Mouse (Mus musculus) cerebellum, postnatal 10 days (tissue): ENCODE measurements around the gene Map7d1.
A peak's percentile ranks its signal among the peaks of the same experiment; 100 is the strongest.

Experiments
- DNase-seq, 2 experiments: peaks; one replicate each; pipeline ENCODE4 v3.0.0; 2021; ENCODE audit warnings: mixed read lengths in 2 of 2

The Map7d1 gene

DNA sequence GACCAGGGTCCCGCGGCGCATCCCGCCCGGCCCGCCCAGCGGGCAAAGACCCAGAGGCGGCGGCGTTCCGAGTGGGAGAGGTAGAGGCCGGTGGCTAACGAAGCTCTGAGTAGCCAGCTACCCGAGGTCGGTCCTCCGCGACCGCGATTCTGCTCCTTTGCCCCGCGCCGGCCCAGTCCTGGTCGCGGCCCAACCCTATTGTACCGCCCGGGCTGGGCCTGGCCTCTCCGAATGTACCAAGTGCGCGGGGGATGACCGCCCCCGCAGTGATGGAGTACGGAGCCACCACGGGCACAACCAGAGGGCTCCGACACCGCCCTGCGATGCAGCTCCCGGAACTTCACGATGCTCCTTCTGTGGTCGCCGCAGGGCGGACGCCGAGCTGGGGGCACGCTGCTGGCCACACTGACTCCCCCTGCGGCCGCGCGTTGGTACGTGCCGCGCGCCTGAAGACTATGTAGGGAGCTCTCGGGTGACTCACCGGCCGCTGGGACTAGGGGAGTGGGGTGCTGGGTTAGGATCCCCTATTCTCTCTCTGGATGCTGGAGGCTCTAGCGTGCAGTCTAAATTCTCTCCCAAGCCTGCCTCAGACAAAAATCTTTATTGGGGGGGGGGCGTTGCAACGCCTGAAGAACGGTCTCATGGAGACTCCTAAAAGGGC is at the start of gene Map7d1:
Gene Map7d1 (minus strand): TSS at position 213 of the 661 bp plus-strand sequence.
- peak; percentile 93 for DNase-seq

DNA sequence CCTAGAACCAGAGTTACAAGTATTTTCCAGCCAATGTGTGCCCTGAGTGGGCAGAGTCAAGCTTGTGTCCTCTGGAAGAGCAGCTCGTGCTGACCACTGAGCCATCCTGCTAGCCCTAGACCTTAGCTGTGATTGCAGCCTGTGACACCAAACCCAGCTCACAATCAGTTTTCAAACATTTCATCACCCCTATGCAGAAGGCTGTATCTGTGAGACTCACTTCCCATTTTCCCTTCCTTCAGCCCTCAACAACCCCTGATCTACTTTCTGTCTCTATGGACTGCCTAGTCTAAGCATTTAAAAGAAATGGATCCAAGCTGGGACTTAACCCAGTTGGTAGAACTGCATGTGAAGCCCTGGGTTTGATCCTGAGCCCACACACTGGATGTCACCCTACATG is 49.3 kb upstream of the Map7d1 start:
- DNase-seq = no peak

DNA sequence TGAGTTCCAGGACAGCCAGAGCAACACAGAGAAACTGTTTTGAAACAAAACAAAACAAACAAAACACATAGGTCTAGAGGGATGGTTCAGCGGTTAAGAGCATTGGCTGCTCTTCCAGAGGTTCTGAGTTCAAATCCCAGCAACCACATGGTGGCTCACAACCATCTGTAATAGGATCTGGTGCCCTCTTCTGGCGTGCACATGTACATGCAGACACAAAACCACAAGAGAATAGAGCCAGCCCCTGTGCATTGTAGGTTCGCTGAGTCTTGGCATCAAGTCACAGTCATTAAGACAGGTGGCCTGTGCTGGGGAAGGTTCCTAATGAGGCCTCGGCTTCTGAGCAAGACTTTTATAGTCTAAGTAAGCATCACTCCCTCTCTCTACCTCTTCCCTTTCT is 47.7 kb upstream of the Map7d1 start:
- DNase-seq = no peak

GRCm38 (mm10) chr4:126301584-126302309 is 45.6 kb upstream of the Map7d1 start:
- DNase-seq = peak; percentile 51 to 53

DNA sequence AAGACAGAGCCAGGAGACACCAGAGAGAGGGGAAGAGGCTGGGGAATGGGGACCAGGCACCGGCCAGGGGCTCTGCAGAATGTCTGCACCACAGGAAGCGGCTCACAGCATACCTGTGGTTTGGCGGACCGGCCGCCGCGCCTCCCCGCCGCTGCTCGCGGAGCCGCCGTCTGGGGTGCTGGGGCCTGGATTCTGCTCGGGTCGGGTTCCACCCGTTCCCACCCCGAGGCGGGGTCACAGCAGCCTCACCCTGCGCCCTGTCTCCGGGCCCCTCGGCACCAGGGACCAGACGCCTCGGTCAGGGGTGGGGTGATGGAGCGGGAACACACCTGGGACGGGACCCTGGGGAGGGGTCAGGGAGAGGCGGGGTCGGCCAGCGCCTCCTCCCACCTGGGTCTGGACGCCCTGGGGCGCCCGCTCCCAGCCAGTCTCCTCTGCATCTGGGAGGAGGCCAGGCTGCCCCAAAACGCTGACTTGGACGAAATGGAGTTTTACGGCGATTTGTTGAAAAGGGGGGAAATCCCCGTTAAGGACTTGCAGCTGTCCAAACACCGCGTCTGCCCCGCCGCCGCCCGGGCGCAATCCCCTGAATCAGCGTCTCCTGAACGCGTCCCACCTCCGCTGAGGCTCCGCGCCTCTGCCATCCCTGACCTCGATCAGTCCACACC is 44.9 kb upstream of the Map7d1 start:
- peak in 1 of 2 experiments; percentile 30 for DNase-seq

GRCm38 (mm10) chr4:126296617-126297101 is 40.5 kb upstream of the Map7d1 start:
- DNase-seq = peak; percentile 77 to 80

DNA sequence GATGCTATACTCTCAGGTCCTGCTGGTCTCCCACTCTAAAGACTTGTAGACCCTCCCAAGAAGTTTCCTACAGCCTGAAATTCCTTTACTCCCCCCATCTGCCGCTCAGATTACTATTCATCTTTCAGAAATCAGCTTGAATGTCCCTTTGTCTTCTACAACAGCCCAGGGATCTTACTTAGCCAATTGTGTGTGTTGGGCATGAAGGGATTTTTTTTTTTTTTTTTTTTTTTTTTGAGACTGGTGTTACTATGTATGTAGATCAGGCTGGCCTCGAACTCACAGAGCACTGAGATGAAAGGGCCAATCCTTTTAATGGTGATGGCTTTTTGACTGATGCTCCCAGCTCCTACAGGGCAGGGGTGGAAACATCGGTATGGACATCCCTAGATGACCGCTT is 39.8 kb upstream of the Map7d1 start:
- DNase-seq = no peak

DNA sequence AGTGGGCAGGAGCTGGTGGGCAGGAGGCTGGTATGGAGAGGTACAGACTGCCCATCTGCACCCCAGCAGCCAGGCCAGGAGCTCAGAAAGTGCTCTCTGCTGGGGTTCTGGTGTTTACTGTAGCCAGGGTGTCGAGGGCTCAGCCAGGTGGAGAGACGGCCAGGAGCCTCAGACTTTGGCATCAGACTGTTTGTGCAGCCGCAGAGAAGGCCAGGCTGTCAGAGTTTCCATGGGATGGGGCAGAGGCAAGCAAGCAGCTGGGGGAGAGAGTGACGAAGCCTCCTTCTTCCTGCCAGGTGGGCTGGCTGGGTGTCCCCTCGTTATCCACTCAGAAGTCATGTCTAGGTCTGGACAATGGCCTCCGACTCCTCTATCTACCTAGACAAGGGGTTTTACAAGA is 39.0 kb upstream of the Map7d1 start:
- peak in 1 of 2 experiments; percentile 52 for DNase-seq

DNA sequence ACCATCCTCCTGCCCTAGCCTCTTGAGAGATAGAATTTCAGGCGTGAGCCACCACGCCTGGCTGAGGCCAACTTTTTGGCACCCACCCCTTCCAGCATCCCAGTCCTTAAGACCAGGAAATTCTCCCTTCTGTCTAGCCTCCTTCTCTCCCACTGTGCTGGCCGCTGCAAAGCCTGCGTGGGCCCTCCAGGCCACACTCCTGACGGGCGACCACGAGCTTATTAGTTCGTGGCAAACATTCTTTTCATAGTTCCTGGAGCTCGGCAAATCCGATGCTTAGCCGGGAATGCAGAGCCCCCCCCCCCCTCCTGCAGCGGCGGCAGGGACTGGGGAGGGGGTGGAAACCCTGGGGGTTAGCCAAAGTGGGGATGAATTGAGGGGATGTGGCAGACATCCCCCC is 35.1 kb upstream of the Map7d1 start:
- no peak for DNase-seq

- no peak for DNase-seq
Measured at GRCm38 (mm10) chr4:126290314-126290713, 34.2 kb upstream of the Map7d1 start.

DNA sequence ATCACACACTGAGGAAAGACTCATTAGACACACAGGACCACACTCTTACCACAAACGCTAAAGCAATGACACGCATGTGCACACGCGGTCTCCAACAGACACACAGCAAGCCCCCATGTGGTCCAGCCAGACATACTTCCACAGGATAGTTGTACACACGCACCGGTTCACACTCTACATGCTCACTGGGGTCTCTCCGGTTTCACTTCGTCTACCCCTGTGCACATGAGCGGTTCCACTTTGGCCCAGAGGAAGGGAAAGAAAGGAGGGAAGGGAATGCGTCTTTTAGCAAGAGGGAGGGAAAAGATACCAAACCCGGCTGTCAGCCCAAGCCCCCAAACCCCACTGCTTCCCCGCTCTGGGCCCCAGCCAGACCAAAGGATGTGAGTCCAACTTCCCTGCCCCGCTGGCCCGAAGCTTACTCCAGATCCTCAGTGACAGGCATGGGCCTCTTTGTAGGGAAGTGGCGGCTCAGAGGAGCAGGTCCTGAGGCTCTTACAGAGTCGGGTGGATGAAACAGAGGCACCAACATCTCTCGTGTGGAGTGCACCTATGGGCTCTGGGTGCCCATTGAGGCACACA is 32.0 kb upstream of the Map7d1 start:
- no peak for DNase-seq

DNA sequence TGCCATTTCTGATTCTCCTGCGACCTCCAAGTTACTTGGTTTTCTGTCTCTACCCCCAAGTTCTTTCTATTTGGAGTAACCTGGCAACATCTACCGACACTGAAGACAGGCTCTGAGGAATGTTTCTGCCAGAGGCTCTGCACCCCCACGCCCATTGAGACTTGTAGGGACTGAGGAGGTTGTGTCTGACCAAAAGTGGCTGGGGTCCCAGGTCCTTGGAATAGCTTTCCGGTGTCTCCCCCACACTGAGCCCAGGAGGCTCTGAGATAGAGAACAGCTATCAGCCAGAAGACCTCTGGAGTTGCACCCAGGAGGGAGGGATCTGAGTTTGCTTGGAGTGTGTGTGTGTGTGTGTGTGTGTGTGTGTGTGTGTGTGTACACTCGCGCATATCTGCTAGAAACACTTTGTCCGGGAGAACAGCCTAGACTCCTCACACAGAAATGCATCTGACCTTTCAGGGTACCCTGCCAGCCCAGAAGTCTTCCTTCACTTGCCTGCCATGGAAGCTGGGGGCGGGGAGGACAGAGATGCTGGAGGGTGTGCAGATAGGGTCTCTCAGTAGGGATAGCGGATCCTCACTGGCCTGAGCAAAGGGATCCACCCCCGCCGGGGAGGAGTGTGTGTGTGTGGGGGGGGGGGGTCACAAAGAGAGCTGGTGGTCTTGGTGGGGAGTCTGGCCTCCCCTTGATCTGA is 31.3 kb upstream of the Map7d1 start:
- no peak for DNase-seq

GRCm38 (mm10) chr4:126286492-126286891 is 30.3 kb upstream of the Map7d1 start, which contains the start of gene Col8a2:
Col8a2 (plus strand) TSS chr4:126286793.
- DNase-seq = no peak

DNA sequence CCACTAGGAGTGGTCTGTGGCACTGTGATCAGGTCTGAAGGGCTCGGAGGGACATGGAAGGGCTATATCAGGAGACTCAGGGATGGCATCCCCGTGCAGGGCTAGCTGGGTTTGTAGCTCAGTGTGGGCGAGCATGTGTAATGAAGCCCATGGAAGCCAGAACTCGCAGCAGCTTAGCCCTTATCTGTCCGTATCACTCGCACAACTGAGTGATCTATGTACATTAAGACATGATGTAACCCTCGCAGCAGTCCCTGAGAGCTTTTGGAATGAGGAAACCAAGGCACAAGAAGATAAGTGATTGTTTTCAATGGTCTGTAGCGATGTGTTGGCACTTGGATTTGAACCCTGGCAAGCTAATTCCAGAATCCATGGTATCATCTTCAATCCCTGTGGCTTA is 27.4 kb upstream of the Map7d1 start:
- no peak for DNase-seq

- no peak for DNase-seq
Measured at GRCm38 (mm10) chr4:126281706-126282105, 25.6 kb upstream of the Map7d1 start.

DNA sequence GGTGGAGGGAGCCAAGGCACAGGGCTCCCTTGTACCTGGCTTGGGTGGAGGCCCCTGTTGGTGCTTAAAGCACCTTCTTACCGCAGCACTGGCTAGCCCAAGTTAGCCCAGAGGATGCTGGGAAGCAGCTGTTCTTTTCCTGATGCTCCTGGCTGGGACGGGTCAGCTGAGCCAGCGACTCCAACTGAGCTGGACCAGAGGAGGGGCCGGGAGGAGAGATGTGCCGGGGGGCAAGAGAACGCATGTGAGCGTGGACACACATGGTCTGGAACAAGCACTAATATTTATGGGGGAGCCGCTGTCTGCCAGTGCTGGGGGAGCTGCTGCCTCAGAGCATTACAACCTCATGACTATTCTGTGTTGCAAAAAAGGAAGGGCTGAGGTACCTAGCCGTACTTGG is 22.8 kb upstream of the Map7d1 start:
- no peak for DNase-seq

DNA sequence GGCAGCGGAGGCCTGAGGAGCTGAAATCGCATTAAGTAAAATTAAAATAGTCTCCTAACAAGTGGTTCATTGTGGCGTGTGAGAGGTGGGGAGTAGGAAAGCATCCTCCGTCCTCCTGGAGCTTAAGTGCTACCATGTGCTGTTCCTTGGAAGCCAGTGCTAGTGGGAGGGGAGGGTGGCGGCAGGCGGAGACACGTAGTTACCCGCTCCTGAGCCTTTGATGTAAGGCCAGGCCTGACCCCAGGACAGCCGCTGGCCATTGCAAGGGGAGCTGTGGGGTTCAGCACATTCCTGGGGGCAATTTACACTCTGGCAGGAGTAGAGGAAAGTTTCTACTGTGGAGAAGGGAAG is 22.4 kb upstream of the Map7d1 start:
- DNase-seq = no peak

- peak; percentile 80 to 83 for DNase-seq
Measured at GRCm38 (mm10) chr4:126277906-126278564, 21.9 kb upstream of the Map7d1 start.

DNA sequence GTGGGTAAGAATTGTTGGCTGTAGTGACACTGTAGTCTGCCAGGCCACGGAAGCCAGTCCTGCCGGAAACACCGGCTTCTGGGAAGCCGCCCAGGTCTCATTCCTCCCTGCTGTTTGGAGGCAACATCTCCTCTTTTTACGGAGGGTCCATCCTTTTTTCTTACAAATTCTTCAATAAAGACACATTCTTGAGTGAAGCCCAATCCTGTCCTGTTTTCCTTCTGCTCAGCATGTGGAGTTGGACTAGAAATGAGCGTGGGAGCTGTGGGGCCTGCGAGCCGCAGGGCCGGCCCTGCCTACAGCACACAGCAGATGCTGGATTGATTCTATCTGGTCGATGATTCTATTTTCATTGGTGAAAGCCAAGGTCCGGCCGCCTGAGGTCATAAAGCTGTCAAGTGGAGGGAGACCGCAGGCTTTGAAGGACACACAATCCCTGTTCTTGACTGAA is 19.6 kb upstream of the Map7d1 start:
- peak; percentile 86 to 90 for DNase-seq

DNA sequence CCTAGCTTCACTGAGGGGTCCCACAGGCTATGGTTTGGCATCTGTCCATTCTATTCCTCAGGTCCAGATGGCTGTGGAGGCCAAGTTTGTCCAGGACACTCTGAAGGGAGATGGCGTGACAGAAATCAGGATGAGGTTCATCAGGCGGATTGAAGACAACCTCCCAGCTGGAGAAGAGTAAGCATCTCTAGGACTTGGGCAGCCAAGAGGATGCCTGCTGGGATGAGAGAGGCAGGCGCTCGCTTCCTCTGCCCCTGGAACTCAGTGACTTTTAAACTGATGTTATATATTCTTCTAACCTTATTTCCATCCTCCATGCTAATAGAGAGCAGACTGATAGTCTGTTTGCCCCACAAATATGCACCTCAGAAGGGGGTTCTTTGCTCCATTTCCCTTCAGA is 18.9 kb upstream of the Map7d1 start:
- DNase-seq = peak; percentile 71 to 74

- DNase-seq = peak; percentile 89 to 94
Measured at GRCm38 (mm10) chr4:126273753-126274152, 17.6 kb upstream of the Map7d1 start.

DNA sequence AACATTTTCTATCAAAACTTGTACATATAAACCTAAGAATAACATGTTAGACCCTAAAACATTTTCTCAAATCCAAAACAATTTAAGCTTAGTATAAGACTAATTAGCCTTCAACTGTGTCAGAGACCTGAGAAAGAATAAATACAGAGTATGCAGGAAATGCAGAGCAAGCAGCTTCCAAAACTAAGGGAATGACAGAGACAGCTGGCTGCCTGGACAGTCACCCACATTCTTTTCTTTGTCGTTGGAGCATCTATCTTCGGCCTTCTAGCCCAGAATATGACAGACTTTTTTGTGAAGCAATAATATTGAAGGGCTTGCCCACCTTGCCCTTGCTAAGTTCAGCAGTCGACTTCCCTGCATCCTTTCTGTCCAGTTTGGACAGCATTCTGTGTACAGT is 13.1 kb upstream of the Map7d1 start:
- no peak for DNase-seq
